Mouse (Mus musculus) embryonic facial prominence, embryonic 12.5 days (tissue): ENCODE measurements around the gene Iqgap1. TPM values are rescaled to one million over a fixed set of nuclear protein-coding genes. Genes with fewer than 3 reads are reported as not detected.
A peak's percentile ranks its signal among the peaks of the same experiment; 100 is the strongest.
"Not testable (repeated sequence)": the region's sequence is repeated elsewhere in the genome, so short reads cannot be mapped to it uniquely, and the experiment has no call there.

Experiments
- ATAC-seq: fragments of 200-750 bp; cut with Nextera tagmentation; 2 replicates; pipeline ENCODE4 v1.8.0; 2017; ENCODE audit not compliant: insufficient number of reproducible peaks, insufficient read depth, low FRiP score, low TSS enrichment
- H3K27ac ChIP-seq: fragments of 300-500 bp; sonication (generic); 2 replicates; pipeline ENCODE4 v1.5.1; 2016; ENCODE audit warnings: mild to moderate bottlenecking
- H3K27me3 ChIP-seq: fragments of 300-500 bp; sonication (generic); 2 replicates; pipeline ENCODE4 v1.6.1; 2016; ENCODE audit warnings: mild to moderate bottlenecking, moderate library complexity
- H3K36me3 ChIP-seq: fragments of 300-500 bp; sonication (generic); 2 replicates; pipeline ENCODE4 v1.6.1; 2016; ENCODE audit warnings: mild to moderate bottlenecking
- H3K4me1 ChIP-seq: fragments of 300-500 bp; sonication (generic); 2 replicates; pipeline ENCODE4 v1.6.1; 2016
- H3K4me2 ChIP-seq: fragments of 300-500 bp; sonication (generic); replicated peaks from 2 replicates; pipeline ENCODE4 v1.6.1; 2016; ENCODE audit warnings: mild to moderate bottlenecking, moderate library complexity
- H3K4me3 ChIP-seq: fragments of 300-500 bp; sonication (generic); 2 replicates; pipeline ENCODE4 v1.5.1; 2016; ENCODE audit warnings: mild to moderate bottlenecking
- H3K9ac ChIP-seq: fragments of 300-500 bp; sonication (generic); 2 replicates; pipeline ENCODE4 v1.6.1; 2016; ENCODE audit warnings: mild to moderate bottlenecking, moderate library complexity
- H3K9me3 ChIP-seq: fragments of 300-500 bp; sonication (generic); 2 replicates; pipeline ENCODE4 v1.6.1; 2016; ENCODE audit warnings: mild to moderate bottlenecking, moderate library complexity
- WGBS: fragments of 180-500 bp; shearing (Covaris S2); methylation state at CpG from one replicate; pipeline ENCODE4 v1.1.7; 2016; 5-methylcytosine and 5-hydroxymethylcytosine counted together
- polyA plus RNA-seq: library from polyadenylated mRNA; unstranded; fragments of >200 nt; fragmentation: Nextera tagmentation; extraction: Ambion mirVana; gene quantifications from 2 replicates; pipeline ENCODE4 v1.2.1, GENCODE M21; 2016

Gene Iqgap1
- polyA plus RNA-seq, 1 experiment from 2014 or later, result 45.1 TPM

- H3K36me3 ChIP-seq, result peaks cover 32% of the 10 kb centered on the region
Observed at GRCm38 (mm10) chr7:80753613-80754012, 72.2 kb downstream of the Iqgap1 start.

GRCm38 (mm10) chr7:80749624-80750023, 76.2 kb downstream of the Iqgap1 start:
- peaks cover 21% of the 10 kb centered on the region for H3K4me1 ChIP-seq
- no peaks in the 10 kb centered on the region for H3K9me3 ChIP-seq
- no peak overlapping the region for H3K4me3 ChIP-seq
- 66% methylated on average over 6 of the region's 6 CpGs for WGBS
- peaks cover 30% of the 10 kb centered on the region for H3K36me3 ChIP-seq
- ATAC-seq, result no peak
- H3K4me2 ChIP-seq, result no peak overlapping the region
- no peak overlapping the region for H3K27ac ChIP-seq
- no peaks in the 10 kb centered on the region for H3K27me3 ChIP-seq
- H3K9ac ChIP-seq, result no peak overlapping the region

More at GRCm38 (mm10) chr7:80753613-80754012, 72.2 kb downstream of the Iqgap1 start:
- H3K9ac ChIP-seq, result no peak overlapping the region
- H3K4me2 ChIP-seq, result no peak overlapping the region
- no peaks in the 10 kb centered on the region for H3K9me3 ChIP-seq
- no peak overlapping the region for H3K27ac ChIP-seq
- no peaks in the 10 kb centered on the region for H3K27me3 ChIP-seq
- no peaks in the 10 kb centered on the region for H3K4me1 ChIP-seq
- WGBS, result 89% methylated on average over 2 of the region's 2 CpGs
- no peak for ATAC-seq
- H3K4me3 ChIP-seq, result no peak overlapping the region

GRCm38 (mm10) chr7:80749109-80749508, 76.7 kb downstream of the Iqgap1 start:
- H3K4me3 ChIP-seq, H3K9me3 ChIP-seq, H3K9ac ChIP-seq, H3K27me3 ChIP-seq, ATAC-seq, H3K4me2 ChIP-seq, H3K27ac ChIP-seq: not testable (repeated sequence)
- peaks cover 30% of the 10 kb centered on the region for H3K36me3 ChIP-seq
- peaks cover 25% of the 10 kb centered on the region for H3K4me1 ChIP-seq
- 88% methylated on average over 10 of the region's 10 CpGs for WGBS

- 79% methylated on average over 7 of the region's 7 CpGs for WGBS
- no peak for ATAC-seq
- Histone ChIP-seq H3K4me1 (peaks cover 31% of the 10 kb centered on the region), H3K27ac (no peak overlapping the region), H3K9ac (no peak overlapping the region), H3K27me3 (no peaks in the 10 kb centered on the region), H3K9me3 (no peaks in the 10 kb centered on the region), H3K4me2 (no peak overlapping the region), H3K4me3 (no peak overlapping the region), H3K36me3 (peaks cover 45% of the 10 kb centered on the region)
Observed at GRCm38 (mm10) chr7:80747371-80747770, 78.4 kb downstream of the Iqgap1 start.

GRCm38 (mm10) chr7:80746166-80746761, 79.5 kb downstream of the Iqgap1 start:
- H3K9ac ChIP-seq, result no peak overlapping the region
- H3K4me3 ChIP-seq, result no peak overlapping the region
- H3K9me3 ChIP-seq, result no peaks in the 10 kb centered on the region
- peaks cover 31% of the 10 kb centered on the region for H3K4me1 ChIP-seq
- peaks cover 35% of the 10 kb centered on the region for H3K36me3 ChIP-seq
- H3K4me2 ChIP-seq, result no peak overlapping the region
- no peak overlapping the region for H3K27ac ChIP-seq
- 24% methylated on average over 5 of the region's 5 CpGs for WGBS
- no peak for ATAC-seq
- H3K27me3 ChIP-seq, result no peaks in the 10 kb centered on the region

DNA sequence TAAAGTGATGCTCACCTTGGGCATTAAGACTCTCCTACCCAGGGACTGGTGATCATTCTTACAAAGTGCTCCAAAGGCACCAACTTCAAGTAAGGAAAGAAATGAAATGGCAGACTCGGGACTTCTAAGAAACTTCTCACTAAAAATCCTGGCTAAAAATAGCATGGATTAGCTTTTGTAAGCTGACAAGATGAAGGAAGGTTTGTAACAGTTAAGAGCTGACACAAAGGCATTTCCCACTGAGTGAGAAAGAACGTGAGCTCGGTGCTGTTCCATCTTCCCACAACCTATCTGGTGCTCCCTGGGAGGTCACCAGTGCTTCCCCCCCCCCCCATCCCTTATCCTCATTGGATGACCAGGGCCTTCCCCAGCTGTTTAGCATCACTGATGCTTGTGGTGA, 80.0 kb downstream of the Iqgap1 start:
- no peaks in the 10 kb centered on the region for H3K27me3 ChIP-seq
- peaks cover 31% of the 10 kb centered on the region for H3K4me1 ChIP-seq
- no peak for ATAC-seq
- peak overlapping the region; percentile 73 for H3K27ac ChIP-seq
- no peak overlapping the region for H3K4me3 ChIP-seq
- H3K4me2 ChIP-seq, result no peak overlapping the region
- peaks cover 31% of the 10 kb centered on the region for H3K36me3 ChIP-seq
- no peak overlapping the region for H3K9ac ChIP-seq
- no peaks in the 10 kb centered on the region for H3K9me3 ChIP-seq
- 15% methylated on average over 3 of the region's 3 CpGs for WGBS

- Histone ChIP-seq H3K9ac (no peak overlapping the region; the same call in 1 of the 2 replicates), H3K4me2 (no peak overlapping the region), H3K36me3 (peaks cover 30% of the 10 kb centered on the region), H3K27me3 (no peaks in the 10 kb centered on the region), H3K4me3 (no peak overlapping the region), H3K27ac (peak overlapping the region; percentile 73), H3K9me3 (no peaks in the 10 kb centered on the region), H3K4me1 (peaks cover 31% of the 10 kb centered on the region)
- no peak for ATAC-seq
- WGBS, result 20% methylated on average over 9 of the region's 9 CpGs
Observed at GRCm38 (mm10) chr7:80745250-80745649, 80.5 kb downstream of the Iqgap1 start.

GRCm38 (mm10) chr7:80743920-80744630, 81.7 kb downstream of the Iqgap1 start:
- H3K36me3 ChIP-seq, result peaks cover 30% of the 10 kb centered on the region
- 53% methylated on average over 9 of the region's 9 CpGs for WGBS
- H3K4me2 ChIP-seq, result no peak overlapping the region
- no peak for ATAC-seq
- no peak overlapping the region for H3K9ac ChIP-seq
- H3K27ac ChIP-seq, result peak overlapping the region; percentile 73; the same call in 1 of the 2 replicates
- no peak overlapping the region for H3K4me3 ChIP-seq
- H3K27me3 ChIP-seq, result no peaks in the 10 kb centered on the region
- H3K4me1 ChIP-seq, result peaks cover 31% of the 10 kb centered on the region
- no peaks in the 10 kb centered on the region for H3K9me3 ChIP-seq

DNA sequence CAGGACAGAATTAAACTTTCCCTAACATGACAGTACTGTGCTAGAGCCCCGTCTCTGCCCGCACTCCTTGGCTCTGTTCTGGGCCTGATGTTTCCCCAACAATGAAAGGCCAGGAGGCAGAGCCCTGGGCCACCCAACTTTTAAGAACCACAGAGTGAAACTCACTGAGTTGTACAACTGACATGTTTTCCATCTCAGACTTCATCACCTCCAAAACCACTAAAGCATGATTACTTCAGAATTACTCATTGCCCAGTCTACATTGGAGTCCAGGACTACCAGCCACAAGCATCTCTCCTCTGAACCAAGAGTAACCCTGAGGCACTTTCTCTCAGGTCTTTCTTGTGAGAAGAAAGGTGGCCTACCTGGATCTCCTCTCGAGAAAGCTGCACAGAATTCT, 83.1 kb downstream of the Iqgap1 start:
- no peak overlapping the region for H3K9ac ChIP-seq
- H3K36me3 ChIP-seq, result peaks cover 30% of the 10 kb centered on the region
- no peak overlapping the region for H3K4me2 ChIP-seq
- H3K9me3 ChIP-seq, result no peaks in the 10 kb centered on the region
- 94% methylated on average over 3 of the region's 3 CpGs for WGBS
- H3K4me1 ChIP-seq, result peaks cover 31% of the 10 kb centered on the region
- no peaks in the 10 kb centered on the region for H3K27me3 ChIP-seq
- ATAC-seq, result no peak
- no peak overlapping the region for H3K27ac ChIP-seq
- no peak overlapping the region for H3K4me3 ChIP-seq

- H3K27me3 ChIP-seq, result no peaks in the 10 kb centered on the region
- no peaks in the 10 kb centered on the region for H3K9me3 ChIP-seq
- 27% methylated on average over 7 of the region's 7 CpGs for WGBS
- H3K36me3 ChIP-seq, result peaks cover 34% of the 10 kb centered on the region
- no peak for ATAC-seq
- no peak overlapping the region for H3K27ac ChIP-seq
- H3K9ac ChIP-seq, result no peak overlapping the region
- H3K4me1 ChIP-seq, result peaks cover 23% of the 10 kb centered on the region
- no peak overlapping the region for H3K4me2 ChIP-seq
- H3K4me3 ChIP-seq, result no peak overlapping the region
Observed at GRCm38 (mm10) chr7:80740954-80741353, 84.8 kb downstream of the Iqgap1 start.

GRCm38 (mm10) chr7:80736199-80736598, 89.6 kb downstream of the Iqgap1 start:
- WGBS, result 83% methylated on average over 10 of the region's 10 CpGs
- no peaks in the 10 kb centered on the region for H3K9me3 ChIP-seq
- no peak for ATAC-seq
- peaks cover 33% of the 10 kb centered on the region for H3K36me3 ChIP-seq
- no peaks in the 10 kb centered on the region for H3K27me3 ChIP-seq
- no peak overlapping the region for H3K27ac ChIP-seq
- H3K4me3 ChIP-seq, result no peak overlapping the region
- no peak overlapping the region for H3K4me2 ChIP-seq
- H3K9ac ChIP-seq, result no peak overlapping the region
- H3K4me1 ChIP-seq, result no peaks in the 10 kb centered on the region

DNA sequence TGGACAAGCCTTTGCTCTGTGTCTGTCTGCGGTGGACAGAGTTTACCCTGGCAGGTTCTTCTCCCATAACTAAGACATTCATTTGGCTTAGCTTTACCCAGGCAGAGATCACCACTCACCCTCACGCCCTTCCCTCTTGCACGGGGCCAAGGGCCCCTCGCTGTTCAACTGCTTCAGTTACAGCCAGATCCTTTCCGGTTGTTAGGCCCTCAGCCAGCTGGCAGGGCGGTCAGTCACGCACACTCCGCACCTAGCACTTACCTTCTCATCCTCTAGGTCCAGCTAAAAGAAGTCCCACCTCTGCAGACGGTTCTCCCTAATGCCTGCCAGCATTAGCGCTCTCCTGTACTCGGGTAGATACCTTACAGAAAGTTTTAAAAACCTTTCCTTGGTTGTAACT, 92.8 kb downstream of the Iqgap1 start:
- no peaks in the 10 kb centered on the region for H3K4me1 ChIP-seq
- no peak overlapping the region for H3K4me2 ChIP-seq
- no peaks in the 10 kb centered on the region for H3K27me3 ChIP-seq
- H3K36me3 ChIP-seq, result peaks cover 30% of the 10 kb centered on the region
- no peak overlapping the region for H3K4me3 ChIP-seq
- H3K9me3 ChIP-seq, result no peaks in the 10 kb centered on the region
- no peak overlapping the region for H3K27ac ChIP-seq
- no peak overlapping the region for H3K9ac ChIP-seq
- no peak for ATAC-seq
- WGBS, result 77% methylated on average over 11 of the region's 11 CpGs
